Mouse (Mus musculus) midbrain, embryonic 11.5 days (tissue): ENCODE results near the gene Nlgn1. TPM values are rescaled to one million over a fixed set of nuclear protein-coding genes. Genes with fewer than 3 reads are reported as not detected.
A peak's percentile ranks its signal among the peaks of the same experiment; 100 is the strongest.

Experiments
- ATAC-seq: fragments of 200-750 bp; cut with Nextera tagmentation; 2 replicates; pipeline ENCODE4 v1.8.0; 2017; ENCODE audit warnings: moderate TSS enrichment, moderate library complexity; ENCODE audit not compliant: low FRiP score
- DNase-seq: peaks from one replicate; pipeline ENCODE4 v3.0.0; 2015; ENCODE audit warnings: low spot score; ENCODE audit errors: missing footprints
- H3K27ac ChIP-seq: fragments of 300-500 bp; sonication (generic); 2 replicates; pipeline ENCODE4 v1.5.1; 2014; ENCODE audit warnings: low read depth, low read length
- H3K27me3 ChIP-seq: fragments of 300-500 bp; sonication (generic); 2 replicates; pipeline ENCODE4 v1.6.1; 2014; ENCODE audit warnings: mild to moderate bottlenecking, low read length, moderate library complexity, mixed read lengths; ENCODE audit not compliant: control insufficient read depth, insufficient read depth
- H3K36me3 ChIP-seq: fragments of 300-500 bp; sonication (generic); 2 replicates; pipeline ENCODE4 v1.6.1; 2014; ENCODE audit warnings: mild to moderate bottlenecking, low read length, moderate library complexity, mixed read lengths; ENCODE audit not compliant: control insufficient read depth, insufficient read depth
- H3K4me1 ChIP-seq: fragments of 300-500 bp; sonication (generic); 2 replicates; pipeline ENCODE4 v1.6.1; 2014; ENCODE audit warnings: low read length; ENCODE audit not compliant: control insufficient read depth, insufficient read depth
- H3K4me2 ChIP-seq: fragments of 300-500 bp; sonication (generic); 2 replicates; pipeline ENCODE4 v1.6.1; 2014; ENCODE audit warnings: mild to moderate bottlenecking, moderate library complexity
- H3K4me3 ChIP-seq: fragments of 300-500 bp; sonication (generic); 2 replicates; pipeline ENCODE4 v1.5.1; 2014; ENCODE audit warnings: low read depth, low read length
- H3K9ac ChIP-seq: fragments of 300-500 bp; sonication (generic); 2 replicates; pipeline ENCODE4 v1.6.1; 2014; ENCODE audit warnings: low read length
- H3K9me3 ChIP-seq: fragments of 300-500 bp; sonication (generic); 2 replicates; pipeline ENCODE4 v1.6.1; 2016; ENCODE audit warnings: low read length; ENCODE audit not compliant: control insufficient read depth
- WGBS: fragments of 180-500 bp; shearing (Covaris S2); extraction: QIAGEN DNeasy Blood & Tissue Kit; methylation state at CpG from one replicate; pipeline ENCODE4 v1.1.7; 2014; 5-methylcytosine and 5-hydroxymethylcytosine counted together
- polyA plus RNA-seq: library from polyadenylated mRNA; unstranded; fragments of >200 nt; fragmentation: Nextera tagmentation; extraction: Ambion mirVana; gene quantifications from 2 replicates; pipeline ENCODE4 v1.2.1, GENCODE M21; 2014

Nlgn1 gene
- polyA plus RNA-seq, 1 experiment from 2014 or later: 3.8 TPM

DNA sequence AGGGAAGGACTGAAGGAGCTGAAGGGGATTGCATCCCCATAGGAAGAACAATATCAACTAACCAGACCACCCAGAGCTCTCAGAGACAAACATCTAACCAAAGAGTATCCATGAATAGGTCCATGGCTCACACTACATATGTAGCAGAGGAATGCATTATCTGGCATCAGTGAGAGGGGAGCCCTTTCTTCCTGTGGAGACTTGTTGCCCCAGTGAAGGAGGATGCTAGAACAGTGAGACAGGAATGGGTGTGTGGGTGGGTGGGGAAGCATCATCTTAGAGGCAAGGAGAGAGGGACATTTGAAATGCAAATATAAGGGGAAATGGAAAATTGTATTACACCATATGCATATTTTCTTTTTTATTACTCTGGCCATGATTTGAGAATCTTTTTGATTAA, 473.9 kb downstream of the Nlgn1 start:
- Histone ChIP-seq H3K4me1 (no peaks in the 10 kb centered on the region), H3K27ac (no peak overlapping the region), H3K4me2 (no peak overlapping the region), H3K9me3 (no peaks in the 10 kb centered on the region), H3K4me3 (no peak overlapping the region), H3K36me3 (no peaks in the 10 kb centered on the region), H3K9ac (no peak overlapping the region), H3K27me3 (no peaks in the 10 kb centered on the region)
- no peak for DNase-seq
- no peak for ATAC-seq

DNA sequence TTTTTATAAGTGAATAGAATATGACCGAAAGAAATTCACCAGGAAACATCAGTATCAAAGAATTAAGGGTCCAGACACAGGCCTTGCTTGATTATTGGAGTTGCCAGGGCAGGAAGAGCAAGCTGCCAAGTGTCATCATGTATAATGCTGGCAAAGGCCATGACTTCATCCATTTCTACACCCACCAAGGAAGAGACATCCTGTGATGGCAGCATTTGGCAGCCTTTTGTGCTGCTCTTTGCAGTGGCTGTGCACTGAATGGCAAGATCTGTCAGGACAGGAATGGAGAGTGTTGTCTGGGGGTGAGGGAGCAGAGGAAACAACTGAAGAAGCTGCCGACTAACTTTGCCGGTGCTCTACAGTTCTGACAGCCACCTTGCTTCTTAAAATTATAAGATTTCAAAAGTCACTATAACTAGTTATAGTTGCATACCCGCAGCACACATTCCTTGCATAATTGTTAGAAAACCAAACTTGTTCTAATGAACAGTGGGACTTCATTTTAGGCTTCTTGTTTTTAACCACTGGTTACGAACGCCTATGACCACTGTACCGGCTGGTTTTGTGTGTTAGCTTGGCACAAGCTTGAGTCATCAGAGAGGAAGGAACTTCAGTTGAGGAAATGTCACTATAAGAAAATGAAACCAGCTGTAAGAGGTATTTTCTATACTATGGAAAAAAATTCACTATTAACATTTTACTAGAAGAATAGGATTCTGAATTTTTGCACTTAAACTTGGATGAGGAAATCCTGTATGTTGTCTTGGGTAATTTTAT, 487.4 kb downstream of the Nlgn1 start:
- WGBS: 86% methylated on average over 7 of the region's 7 CpGs
- no peak for ATAC-seq
- H3K4me2 ChIP-seq: no peak overlapping the region

GRCm38 (mm10) chr3:25830237-25830636, 502.0 kb downstream of the Nlgn1 start:
- no peak overlapping the region for H3K4me2 ChIP-seq
- DNase-seq: no peak
- H3K27ac ChIP-seq: no peak overlapping the region
- H3K4me3 ChIP-seq: no peak overlapping the region
- no peaks in the 10 kb centered on the region for H3K36me3 ChIP-seq
- 77% methylated on average over 2 of the region's 2 CpGs for WGBS
- no peak for ATAC-seq
- H3K9ac ChIP-seq: no peak overlapping the region
- no peaks in the 10 kb centered on the region for H3K27me3 ChIP-seq
- no peaks in the 10 kb centered on the region for H3K9me3 ChIP-seq
- H3K4me1 ChIP-seq: no peaks in the 10 kb centered on the region

More for the DNA sequence above, 487.4 kb downstream of the Nlgn1 start:
- Histone ChIP-seq H3K36me3 (no peaks in the 10 kb centered on the region), H3K4me1 (no peaks in the 10 kb centered on the region), H3K27me3 (no peaks in the 10 kb centered on the region), H3K9me3 (no peaks in the 10 kb centered on the region), H3K27ac (no peak overlapping the region), H3K9ac (no peak overlapping the region), H3K4me3 (no peak overlapping the region)
- no peak for DNase-seq

DNA sequence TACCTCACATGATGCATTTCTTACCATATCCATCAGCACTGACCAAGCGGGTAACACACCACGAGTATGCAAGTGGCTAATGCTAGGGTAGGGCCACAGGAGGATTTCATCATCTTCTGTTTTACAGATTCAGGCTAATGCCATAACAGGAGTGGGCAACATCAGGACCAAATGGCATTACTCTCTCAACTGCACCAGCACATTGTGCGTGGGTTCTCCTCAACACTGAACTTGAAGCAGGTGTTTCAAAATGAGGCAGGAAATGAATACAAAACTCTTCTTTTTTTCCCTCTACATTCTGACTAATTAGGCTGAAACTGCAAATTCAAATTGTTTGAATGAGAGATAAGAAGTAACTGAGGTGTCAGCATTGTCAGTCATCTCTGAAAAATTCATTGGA, 518.9 kb downstream of the Nlgn1 start:
- 88% methylated on average over 3 of the region's 3 CpGs for WGBS
- H3K4me1 ChIP-seq: no peaks in the 10 kb centered on the region
- H3K9me3 ChIP-seq: no peaks in the 10 kb centered on the region

DNA sequence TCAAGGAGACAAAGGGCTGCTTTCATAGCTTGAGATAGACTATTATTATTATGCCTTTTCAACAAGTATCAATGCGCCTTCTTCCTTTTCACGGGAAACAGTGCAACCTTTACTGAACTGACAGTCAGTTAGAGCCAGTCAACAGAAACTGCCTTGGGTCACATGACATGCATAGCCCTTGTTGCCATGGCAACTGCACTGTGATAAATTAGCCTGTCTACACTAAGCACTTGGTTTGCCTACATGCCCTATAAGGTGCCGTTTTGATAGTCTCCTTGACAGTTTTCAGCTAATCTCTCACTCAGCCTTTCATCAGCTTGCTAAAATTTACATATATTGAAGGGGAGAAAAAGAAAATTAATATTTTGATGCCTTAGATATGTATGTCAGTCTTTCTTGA, 524.7 kb downstream of the Nlgn1 start:
- no peak overlapping the region for H3K27ac ChIP-seq
- ATAC-seq (peak; percentile 96), DNase-seq (peak; percentile 93)
- no peak overlapping the region for H3K9ac ChIP-seq
- H3K4me1 ChIP-seq: peaks cover 3% of the 10 kb centered on the region
- no peak overlapping the region for H3K4me2 ChIP-seq
- H3K36me3 ChIP-seq: no peaks in the 10 kb centered on the region
- H3K4me3 ChIP-seq: no peak overlapping the region
- no peaks in the 10 kb centered on the region for H3K9me3 ChIP-seq
- H3K27me3 ChIP-seq: no peaks in the 10 kb centered on the region
- WGBS: 44% methylated on average over 3 of the region's 3 CpGs

More for the DNA sequence above, 518.9 kb downstream of the Nlgn1 start:
- DNase-seq (no peak), ATAC-seq (no peak)
- no peak overlapping the region for H3K4me3 ChIP-seq
- no peak overlapping the region for H3K9ac ChIP-seq
- no peaks in the 10 kb centered on the region for H3K27me3 ChIP-seq
- no peak overlapping the region for H3K4me2 ChIP-seq
- H3K36me3 ChIP-seq: no peaks in the 10 kb centered on the region
- H3K27ac ChIP-seq: no peak overlapping the region

DNA sequence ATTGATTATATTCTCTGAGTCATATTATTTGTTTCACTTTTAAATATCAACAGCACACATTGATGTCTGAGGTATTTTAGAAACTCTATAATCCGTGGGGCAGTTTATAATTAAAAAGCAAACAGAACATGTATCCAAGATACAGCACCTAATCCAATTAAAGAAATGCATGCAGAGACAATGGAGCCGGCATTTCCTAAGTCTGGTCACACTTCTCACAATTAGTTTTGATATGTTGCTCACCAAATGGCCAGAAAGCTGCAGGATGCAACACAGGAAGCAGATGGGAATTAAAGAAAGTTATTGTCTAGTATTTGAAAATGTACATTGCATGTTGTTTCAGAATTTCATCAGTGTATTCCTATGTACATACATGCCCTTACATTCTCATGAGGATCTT, 550.6 kb downstream of the Nlgn1 start:
- H3K9ac ChIP-seq: no peak overlapping the region
- WGBS: 57% methylated on average over 2 of the region's 2 CpGs
- no peak for DNase-seq

GRCm38 (mm10) chr3:25775437-25775836, 556.8 kb downstream of the Nlgn1 start:
- H3K36me3 ChIP-seq: no peaks in the 10 kb centered on the region
- H3K9me3 ChIP-seq: no peaks in the 10 kb centered on the region
- no peak overlapping the region for H3K4me3 ChIP-seq
- no peak overlapping the region for H3K27ac ChIP-seq
- 0 out of 2 replicates have a peak, but pooled peaks cover 3% of the 10 kb centered on the region for H3K4me1 ChIP-seq
- DNase-seq (no peak), ATAC-seq (no peak)
- H3K9ac ChIP-seq: no peak overlapping the region
- 88% methylated on average over 6 of the region's 6 CpGs for WGBS
- no peak overlapping the region for H3K4me2 ChIP-seq
- no peaks in the 10 kb centered on the region for H3K27me3 ChIP-seq

More for the DNA sequence above, 550.6 kb downstream of the Nlgn1 start:
- no peaks in the 10 kb centered on the region for H3K4me1 ChIP-seq
- H3K27me3 ChIP-seq: no peaks in the 10 kb centered on the region
- no peaks in the 10 kb centered on the region for H3K36me3 ChIP-seq
- H3K4me3 ChIP-seq: no peak overlapping the region
- no peak for ATAC-seq
- no peak overlapping the region for H3K27ac ChIP-seq
- H3K9me3 ChIP-seq: no peaks in the 10 kb centered on the region
- no peak overlapping the region for H3K4me2 ChIP-seq

- Histone ChIP-seq H3K27me3 (no peaks in the 10 kb centered on the region), H3K9me3 (no peaks in the 10 kb centered on the region), H3K27ac (no peak overlapping the region), H3K9ac (no peak overlapping the region), H3K36me3 (no peaks in the 10 kb centered on the region), H3K4me3 (no peak overlapping the region), H3K4me2 (no peak overlapping the region), H3K4me1 (0 out of 2 replicates have a peak, but pooled peaks cover 3% of the 10 kb centered on the region)
- DNase-seq (no peak), ATAC-seq (no peak)
- WGBS: 77% methylated on average over 4 of the region's 4 CpGs
Measured at GRCm38 (mm10) chr3:25773908-25774307, 558.4 kb downstream of the Nlgn1 start.

DNA sequence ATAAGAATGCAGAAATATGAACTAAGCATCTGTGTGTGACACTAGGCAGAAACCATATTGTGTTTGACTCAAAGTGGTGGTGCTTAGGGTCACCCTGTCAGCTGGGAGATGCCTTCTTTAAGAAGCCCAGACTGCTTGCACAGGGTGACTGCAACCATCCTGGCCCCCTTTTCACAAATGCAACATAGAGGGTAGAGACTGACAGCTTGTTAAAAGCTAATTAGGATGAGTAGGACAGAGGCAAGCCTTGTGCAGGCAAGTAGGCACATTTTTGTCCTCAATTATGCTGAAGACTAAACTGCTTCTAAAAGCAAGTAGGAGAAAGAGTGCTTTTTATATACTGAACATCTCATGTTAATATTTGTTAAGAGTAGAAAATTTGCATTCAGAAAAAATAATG, 558.8 kb downstream of the Nlgn1 start:
- Histone ChIP-seq H3K9me3 (no peaks in the 10 kb centered on the region), H3K4me3 (no peak overlapping the region), H3K4me1 (0 out of 2 replicates have a peak, but pooled peaks cover 3% of the 10 kb centered on the region), H3K27ac (no peak overlapping the region), H3K9ac (no peak overlapping the region), H3K36me3 (no peaks in the 10 kb centered on the region), H3K27me3 (no peaks in the 10 kb centered on the region), H3K4me2 (no peak overlapping the region)
- no peak for DNase-seq
- 0 out of 2 replicates have a peak, but pooled peaks have one; percentile 44 for ATAC-seq
